Mouse (Mus musculus) CH12.LX (cell line): ENCODE results near the gene Rab23.

Source experiments
- CHD1 ChIP-seq: IDR thresholded peaks from 2 replicates; pipeline ENCODE4 v1.6.1; 2012; ENCODE audit warnings: low read depth, low read length, improper control_type of control experiment, inconsistent platforms
- CTCF ChIP-seq, 2 experiments: IDR thresholded peaks in 1 of 2; conservative IDR thresholded peaks in 1 of 2; 2 replicates each; pipeline ENCODE4 v1.5.1; 2011 to 2012; ENCODE audit warnings: low read depth in 2 of 2, low read length in 2 of 2, improper control_type of control experiment in 1 of 2, inconsistent platforms in 1 of 2, mild to moderate bottlenecking in 1 of 2, moderate library complexity in 1 of 2
- EP300 ChIP-seq: IDR thresholded peaks from 2 replicates; pipeline ENCODE4 v1.6.1; 2011; ENCODE audit warnings: low read length, improper control_type of control experiment
- MAFK ChIP-seq: IDR thresholded peaks from 2 replicates; pipeline ENCODE4 v1.6.1; 2011; ENCODE audit warnings: low read length, improper control_type of control experiment; ENCODE audit not compliant: insufficient replicate concordance
- MAX ChIP-seq: IDR thresholded peaks from 2 replicates; pipeline ENCODE4 v1.6.1; 2011; ENCODE audit warnings: low read length, improper control_type of control experiment
- MYC ChIP-seq: IDR thresholded peaks from 2 replicates; pipeline ENCODE4 v1.6.1; 2011; ENCODE audit warnings: low read depth, mild to moderate bottlenecking, improper control_type of control experiment, low read length
- RAD21 ChIP-seq: IDR thresholded peaks from 2 replicates; pipeline ENCODE4 v1.6.1; 2011; ENCODE audit warnings: low read depth, mild to moderate bottlenecking, low read length, improper control_type of control experiment, moderate library complexity
- RCOR1 ChIP-seq: conservative IDR thresholded peaks from 2 replicates; pipeline ENCODE4 v1.6.1; 2012; ENCODE audit warnings: low read depth, mild to moderate bottlenecking, inconsistent platforms, low read length, improper control_type of control experiment
- TBP ChIP-seq: conservative IDR thresholded peaks from 2 replicates; pipeline ENCODE4 v1.6.1; 2011; ENCODE audit warnings: low read depth, low read length, improper control_type of control experiment
- TCF12 ChIP-seq: IDR thresholded peaks from 2 replicates; pipeline ENCODE4 v1.6.1; 2014; ENCODE audit warnings: low read depth, mild to moderate bottlenecking, inconsistent platforms, low read length, improper control_type of control experiment
- ZC3H11A ChIP-seq: IDR thresholded peaks from 2 replicates; pipeline ENCODE4 v1.6.1; 2012; ENCODE audit warnings: low read depth, mild to moderate bottlenecking, inconsistent platforms, low read length, improper control_type of control experiment
- ZKSCAN1 ChIP-seq: IDR thresholded peaks from 2 replicates; pipeline ENCODE4 v1.6.1; 2012; ENCODE audit warnings: low read depth, inconsistent platforms, low read length, improper control_type of control experiment, borderline replicate concordance
- ZMIZ1 ChIP-seq: IDR thresholded peaks from 2 replicates; pipeline ENCODE4 v1.6.1; 2012; ENCODE audit warnings: low read depth, mild to moderate bottlenecking, inconsistent platforms, low read length, improper control_type of control experiment
- ZNF384 ChIP-seq: IDR thresholded peaks from 2 replicates; pipeline ENCODE4 v1.6.1; 2012; ENCODE audit warnings: low read depth, low read length, improper control_type of control experiment, inconsistent platforms

DNA sequence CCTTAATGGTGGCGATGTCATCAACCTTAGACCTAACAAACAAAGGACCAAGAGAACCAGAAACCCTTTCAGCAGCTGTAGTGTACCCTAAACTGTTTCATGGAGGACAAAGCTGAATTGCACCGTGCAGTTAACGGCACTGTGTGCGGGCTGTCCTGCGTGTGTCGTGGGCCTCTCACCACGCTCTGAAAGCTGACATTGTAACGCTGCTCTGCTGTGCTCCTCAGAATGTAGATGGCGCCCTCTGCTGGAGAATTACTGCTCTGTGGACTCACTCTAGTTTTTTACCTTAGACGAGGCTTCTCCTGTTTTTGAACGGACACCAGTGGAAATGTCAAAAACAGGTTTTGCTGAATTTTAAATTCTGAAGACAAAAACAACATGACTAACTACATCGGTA lies 19.6 kb downstream of the Rab23 start:
- TF ChIP-seq ZNF384 (no peak), ZKSCAN1 (no peak), MAFK (no peak), CTCF (conservative IDR thresholded peaks at IDR 0.05 in 1 of 2, IDR thresholded peaks at IDR 0.05 in 1 of 2; ENCODE audit: low read depth in 2 of 2, low read length in 2 of 2) (peak; percentile 81 to 92), TBP (no peak), MYC (no peak; the same call in 1 of the 2 replicates), TCF12 (no peak), RAD21 (peak; percentile 85), EP300 (no peak), RCOR1 (no peak), ZMIZ1 (no peak), MAX (no peak), ZC3H11A (no peak), CHD1 (no peak)
